Mouse (Mus musculus): ENCODE data around the gene Alk.

GRCm38 (mm10) chr17:71865437-71865836 lies 739.0 kb downstream of the Alk start:
- TF ChIP-seq CTCF (IDR thresholded peaks at IDR 0.05), result no peak
- no peak for TF ChIP-seq POLR2A (IDR thresholded peaks at IDR 0.05; ENCODE audit: insufficient read depth, low read depth, low read length)
